Mouse (Mus musculus) lung, postnatal 0 days (tissue): ENCODE results near the gene Fndc5. TPM values are rescaled to one million over a fixed set of nuclear protein-coding genes. Genes with fewer than 3 reads are reported as not detected.

Source experiments
- ATAC-seq: fragments of 200-750 bp; cut with Nextera tagmentation; 2 replicates; pipeline ENCODE4 v1.8.0; 2017; ENCODE audit warnings: moderate library complexity
- DNase-seq: peaks from one replicate; pipeline ENCODE4 v3.0.0-alpha.2; 2016; ENCODE audit warnings: low spot score
- H3K27ac ChIP-seq: fragments of 300-500 bp; sonication (generic); 2 replicates; pipeline ENCODE4 v1.5.1; 2014; ENCODE audit warnings: antibody characterized with exemption, mild to moderate bottlenecking, low read length, mixed read lengths
- H3K27me3 ChIP-seq: fragments of 300-500 bp; sonication (generic); replicated peaks from 2 replicates; pipeline ENCODE4 v1.6.1; 2014; ENCODE audit warnings: low read length, mixed read lengths; ENCODE audit not compliant: insufficient read depth
- H3K36me3 ChIP-seq: fragments of 300-500 bp; sonication (generic); 2 replicates; pipeline ENCODE4 v1.6.1; 2014; ENCODE audit warnings: low read length, mixed read lengths; ENCODE audit not compliant: insufficient read depth
- H3K4me1 ChIP-seq: fragments of 300-500 bp; sonication (generic); 2 replicates; pipeline ENCODE4 v1.6.1; 2014; ENCODE audit warnings: antibody characterized with exemption, low read depth, low read length, mixed read lengths; ENCODE audit not compliant: insufficient read depth
- H3K4me2 ChIP-seq: fragments of 300-500 bp; sonication (generic); replicated peaks from 2 replicates; pipeline ENCODE4 v1.6.1; 2014; ENCODE audit warnings: low read depth, mild to moderate bottlenecking, low read length, moderate library complexity, mixed read lengths
- H3K4me3 ChIP-seq: fragments of 300-500 bp; sonication (generic); 2 replicates; pipeline ENCODE4 v1.5.1; 2014; ENCODE audit warnings: low read depth, low read length
- H3K9ac ChIP-seq: fragments of 300-500 bp; sonication (generic); replicated peaks from 2 replicates; pipeline ENCODE4 v1.6.1; 2014; ENCODE audit warnings: low read depth, mild to moderate bottlenecking
- H3K9me3 ChIP-seq: fragments of 300-500 bp; sonication (generic); 2 replicates; pipeline ENCODE4 v1.6.1; 2016; ENCODE audit warnings: low read length, mixed read lengths
- CTCF ChIP-seq: IDR thresholded peaks from 2 replicates; pipeline ENCODE4 v1.5.1; 2016; ENCODE audit warnings: antibody characterized with exemption, mild to moderate bottlenecking
- EP300 ChIP-seq: IDR thresholded peaks from 2 replicates; pipeline ENCODE4 v1.6.1; 2016; ENCODE audit warnings: antibody characterized with exemption, mild to moderate bottlenecking, control low read depth
- WGBS: fragments of 180-500 bp; shearing (Covaris S2); extraction: QIAGEN DNeasy Blood & Tissue Kit; methylation state at CpG from one replicate; pipeline ENCODE4 v1.1.7; 2014; 5-methylcytosine and 5-hydroxymethylcytosine counted together
- polyA plus RNA-seq: library from polyadenylated mRNA; unstranded; fragments of >200 nt; fragmentation: Nextera tagmentation; extraction: Ambion mirVana; gene quantifications from 2 replicates; pipeline ENCODE4 v1.2.1, GENCODE M21; 2015

The Fndc5 gene
- polyA plus RNA-seq, 1 experiment from 2014 or later, result 7.6 TPM

DNA sequence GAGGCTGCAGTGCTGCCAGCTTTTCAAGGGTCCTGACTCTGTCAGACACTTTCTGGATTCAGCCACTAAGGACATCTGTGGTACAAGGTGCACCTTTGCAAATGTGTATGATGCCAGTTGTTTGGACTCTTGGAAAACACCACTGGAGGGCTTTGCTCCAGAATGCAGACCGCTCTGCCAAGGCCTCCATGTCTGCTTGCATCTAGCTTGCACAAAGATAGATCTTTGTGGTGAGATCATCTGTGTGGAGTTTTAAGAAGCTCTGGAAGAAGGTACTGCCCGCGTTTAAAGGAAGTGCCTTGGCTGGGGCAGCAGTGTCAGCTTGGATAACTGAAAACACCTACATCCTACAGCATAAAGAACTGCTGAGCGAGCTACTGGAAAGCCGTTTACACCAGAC is 6.7 kb downstream of the Fndc5 start:
- Histone ChIP-seq H3K4me3 (no peak overlapping the region), H3K9me3 (no peaks in the 10 kb centered on the region), H3K4me2 (no peak overlapping the region), H3K9ac (no peak overlapping the region), H3K4me1 (no peaks in the 10 kb centered on the region), H3K27me3 (no peaks in the 10 kb centered on the region), H3K27ac (no peak overlapping the region), H3K36me3 (no peaks in the 10 kb centered on the region)
- ATAC-seq (no peak), DNase-seq (no peak)
- TF ChIP-seq CTCF (no peak), EP300 (no peak)
- 78% methylated on average over 5 of the region's 5 CpGs for WGBS

DNA sequence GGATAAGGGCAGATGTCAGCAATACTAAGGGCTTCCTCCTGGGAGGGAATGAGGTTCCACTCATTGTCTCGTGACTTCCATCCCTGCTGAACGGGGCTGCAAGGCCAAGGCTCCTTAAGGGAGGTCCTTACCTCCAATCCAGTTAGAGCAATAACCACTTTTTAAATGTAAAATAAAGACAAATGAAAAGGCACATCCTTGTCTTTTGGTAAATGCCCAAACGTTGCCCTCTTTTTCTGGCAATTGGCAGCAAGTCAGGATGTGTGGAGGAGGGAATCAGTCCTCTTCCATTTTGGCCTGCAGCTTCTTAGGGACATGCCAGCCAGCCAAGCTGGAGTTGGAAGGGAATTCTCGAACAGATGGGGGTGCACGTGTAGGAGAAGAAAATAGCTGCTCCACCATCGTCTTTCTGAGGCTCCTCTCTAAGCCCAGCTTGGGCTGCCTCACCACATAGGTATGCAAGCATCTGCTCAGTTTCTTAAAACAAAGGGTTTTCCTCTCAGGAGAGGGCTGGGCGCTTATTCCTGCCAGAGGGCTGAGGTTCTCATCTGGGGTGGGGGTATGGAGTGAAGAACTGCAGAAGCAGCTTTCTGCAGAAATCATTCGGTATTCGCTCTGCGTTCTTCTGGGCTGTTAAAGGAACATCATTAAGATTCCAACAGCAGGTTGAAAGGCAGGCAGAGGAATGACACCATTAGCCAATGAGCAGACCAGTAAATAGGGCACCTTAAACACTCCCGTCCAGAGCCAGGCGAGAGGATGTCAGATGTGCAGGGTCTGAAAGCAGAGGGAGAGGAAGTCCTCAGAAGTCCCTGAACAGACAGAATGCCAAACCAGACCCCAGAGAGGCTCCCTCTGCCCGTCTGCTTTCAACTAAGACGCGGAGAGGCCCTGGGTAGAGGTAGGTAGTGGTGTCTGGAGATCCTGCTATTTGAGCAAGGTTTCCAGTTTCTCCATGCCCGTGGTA is 7.9 kb downstream of the Fndc5 start:
- 64% methylated on average over 16 of the region's 16 CpGs for WGBS
- Histone ChIP-seq H3K4me1 (no peaks in the 10 kb centered on the region), H3K36me3 (no peaks in the 10 kb centered on the region; the same call in 1 of the 2 replicates), H3K9ac (no peak overlapping the region), H3K27me3 (no peaks in the 10 kb centered on the region), H3K4me3 (no peak overlapping the region), H3K27ac (no peak overlapping the region), H3K4me2 (no peak overlapping the region), H3K9me3 (no peaks in the 10 kb centered on the region)
- TF ChIP-seq CTCF (no peak), EP300 (no peak)
- DNase-seq (no peak), ATAC-seq (no peak)

DNA sequence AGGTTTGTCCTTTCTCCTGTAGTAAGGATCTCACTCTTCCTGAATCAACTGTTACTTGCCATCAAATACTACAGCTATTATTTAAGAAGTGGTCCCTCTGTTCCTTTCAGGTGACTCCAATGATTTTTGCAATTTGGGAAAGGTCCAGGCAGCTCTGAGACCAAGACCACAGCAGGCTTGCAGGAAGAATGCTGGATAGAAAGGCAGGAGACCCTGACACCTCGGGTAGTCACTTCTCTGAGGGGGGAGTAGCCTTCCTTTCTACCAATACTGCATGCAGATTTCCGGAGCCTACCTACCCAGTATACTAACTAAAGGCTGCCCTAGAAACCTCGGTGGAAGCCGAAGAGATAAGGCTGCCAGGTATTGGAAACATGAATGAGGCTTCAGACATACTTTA is 8.6 kb downstream of the Fndc5 start:
- H3K27me3 ChIP-seq, result no peaks in the 10 kb centered on the region
- no peaks in the 10 kb centered on the region for H3K4me1 ChIP-seq
- H3K27ac ChIP-seq, result no peak overlapping the region
- H3K9me3 ChIP-seq, result no peaks in the 10 kb centered on the region
- no peak overlapping the region for H3K9ac ChIP-seq
- no peak for TF ChIP-seq EP300
- no peak for TF ChIP-seq CTCF
- WGBS, result 64% methylated on average over 4 of the region's 4 CpGs
- H3K4me2 ChIP-seq, result no peak overlapping the region
- no peak overlapping the region for H3K4me3 ChIP-seq
- no peaks in the 10 kb centered on the region; the same call in 1 of the 2 replicates for H3K36me3 ChIP-seq
- no peak for DNase-seq
- no peak for ATAC-seq

GRCm38 (mm10) chr4:129145943-129146342 is 9.1 kb downstream of the Fndc5 start:
- no peak for DNase-seq

GRCm38 (mm10) chr4:129146392-129146791 is 9.6 kb downstream of the Fndc5 start:
- DNase-seq, result peak; percentile 44
- WGBS, result 27% methylated on average over 2 of the region's 2 CpGs
- H3K27ac ChIP-seq, result no peak overlapping the region
- H3K27me3 ChIP-seq, result no peaks in the 10 kb centered on the region
- H3K4me2 ChIP-seq, result no peak overlapping the region
- no peak overlapping the region for H3K4me3 ChIP-seq
- TF ChIP-seq CTCF (no peak), EP300 (no peak)
- no peaks in the 10 kb centered on the region for H3K4me1 ChIP-seq
- peak; percentile 13; the same call in 1 of the 2 replicates for ATAC-seq
- H3K36me3 ChIP-seq, result no peaks in the 10 kb centered on the region; the same call in 1 of the 2 replicates
- H3K9ac ChIP-seq, result no peak overlapping the region
- no peaks in the 10 kb centered on the region for H3K9me3 ChIP-seq

More at GRCm38 (mm10) chr4:129145943-129146342, 9.1 kb downstream of the Fndc5 start:
- Histone ChIP-seq H3K27me3 (no peaks in the 10 kb centered on the region), H3K4me2 (no peak overlapping the region), H3K27ac (no peak overlapping the region), H3K9ac (no peak overlapping the region), H3K4me3 (no peak overlapping the region), H3K36me3 (no peaks in the 10 kb centered on the region; the same call in 1 of the 2 replicates), H3K4me1 (no peaks in the 10 kb centered on the region), H3K9me3 (no peaks in the 10 kb centered on the region)
- ATAC-seq, result no peak
- TF ChIP-seq EP300 (no peak), CTCF (no peak)
- WGBS, result 55% methylated on average over 4 of the region's 4 CpGs

- 77% methylated on average over 13 of the region's 13 CpGs for WGBS
- Histone ChIP-seq H3K9ac (no peak overlapping the region), H3K27ac (no peak overlapping the region; the same call in 1 of the 2 replicates), H3K4me1 (no peaks in the 10 kb centered on the region), H3K36me3 (peaks cover 7% of the 10 kb centered on the region; the same call in 1 of the 2 replicates), H3K9me3 (no peaks in the 10 kb centered on the region), H3K4me2 (no peak overlapping the region; the same call in 1 of the 2 replicates), H3K27me3 (no peaks in the 10 kb centered on the region), H3K4me3 (no peak overlapping the region)
- ATAC-seq (peak; percentile 81), DNase-seq (peak; percentile 85)
- TF ChIP-seq EP300, result 0 out of 2 replicates have a peak, but pooled peaks have one; percentile 13
- no peak for TF ChIP-seq CTCF
Measured at GRCm38 (mm10) chr4:129147552-129148103, 10.8 kb downstream of the Fndc5 start.
